Mouse (Mus musculus) adrenal gland, postnatal 10 days (tissue): Measurements from ENCODE around the gene Fzr1. TPM values are rescaled to one million over a fixed set of nuclear protein-coding genes. Genes with fewer than 3 reads are reported as not detected.
A peak's percentile ranks its signal among the peaks of the same experiment; 100 is the strongest.

Experiments used
- DNase-seq: peaks from one replicate; pipeline ENCODE4 v3.0.0; 2021; ENCODE audit warnings: mixed read lengths
- long read RNA-seq, 2 experiments: library from polyadenylated mRNA; stranded (forward); transcript quantifications; one replicate each; pipeline ENCODE4 v2.0.0; 2021
- total RNA-seq, 2 experiments: library from RNA; stranded (reverse); gene quantifications; 2 replicates each; pipeline ENCODE4 v1.2.3; 2021

Fzr1 gene
- total RNA-seq, result 10 to 100 TPM; 42.1 to 51.7 TPM
- long read RNA-seq, experiment 1, transcript Fzr1-205 (14 exons, 3,057 nt), result major isoform, 68 of 108 reads
- long read RNA-seq, experiment 1, partial matches to known transcripts, result 19 of 108 reads
- long read RNA-seq, experiment 1, other reads (novel, unspliced or antisense), result 20 of 108 reads
- long read RNA-seq, experiment 2, transcript Fzr1-205 (14 exons, 3,057 nt), result major isoform, 53 of 77 reads
- long read RNA-seq, experiment 2, partial matches to known transcripts, result 6 of 77 reads
- long read RNA-seq, experiment 2, other reads (novel, unspliced or antisense), result 17 of 77 reads

DNA sequence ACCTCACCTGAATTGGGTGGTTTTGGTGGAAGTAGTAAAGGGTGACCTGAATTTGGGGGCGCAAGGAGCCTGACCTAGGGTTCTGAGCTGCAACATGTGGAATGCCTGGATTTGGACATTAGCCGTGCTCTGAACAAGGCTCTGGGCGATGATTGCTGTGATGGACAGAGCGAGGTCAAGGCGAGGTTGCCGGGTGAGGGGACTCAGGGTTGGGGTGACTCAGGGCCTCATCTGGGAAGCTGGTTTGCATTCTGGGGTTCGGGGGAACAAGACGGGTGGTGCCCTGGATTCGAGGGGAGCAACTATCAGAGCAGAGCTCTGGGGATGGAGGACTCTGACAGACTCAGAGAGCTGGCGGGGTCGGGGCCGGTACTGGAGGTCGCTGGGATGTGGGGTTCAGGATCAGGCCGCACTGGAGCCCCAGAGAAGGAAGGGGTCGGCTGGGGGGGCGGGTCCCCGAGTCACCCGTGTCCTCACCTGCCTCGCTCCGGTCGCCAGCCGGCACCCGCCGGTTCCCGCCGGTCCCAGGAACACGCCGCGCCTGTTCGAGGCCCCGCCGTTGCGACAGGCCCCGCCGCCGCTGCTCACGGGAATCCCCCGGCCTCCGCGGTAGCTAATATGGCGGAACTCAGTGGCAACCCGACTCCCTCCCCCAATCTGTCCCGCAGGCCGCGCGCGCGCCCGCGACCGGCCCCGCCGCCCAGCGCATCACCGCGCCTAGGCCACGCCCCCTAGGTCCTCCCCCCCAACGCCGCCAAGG is at the start of gene Fzr1:
TSS of gene Fzr1 (minus strand) at position 724 of the 760 bp plus-strand sequence.
- no peak for DNase-seq

DNA sequence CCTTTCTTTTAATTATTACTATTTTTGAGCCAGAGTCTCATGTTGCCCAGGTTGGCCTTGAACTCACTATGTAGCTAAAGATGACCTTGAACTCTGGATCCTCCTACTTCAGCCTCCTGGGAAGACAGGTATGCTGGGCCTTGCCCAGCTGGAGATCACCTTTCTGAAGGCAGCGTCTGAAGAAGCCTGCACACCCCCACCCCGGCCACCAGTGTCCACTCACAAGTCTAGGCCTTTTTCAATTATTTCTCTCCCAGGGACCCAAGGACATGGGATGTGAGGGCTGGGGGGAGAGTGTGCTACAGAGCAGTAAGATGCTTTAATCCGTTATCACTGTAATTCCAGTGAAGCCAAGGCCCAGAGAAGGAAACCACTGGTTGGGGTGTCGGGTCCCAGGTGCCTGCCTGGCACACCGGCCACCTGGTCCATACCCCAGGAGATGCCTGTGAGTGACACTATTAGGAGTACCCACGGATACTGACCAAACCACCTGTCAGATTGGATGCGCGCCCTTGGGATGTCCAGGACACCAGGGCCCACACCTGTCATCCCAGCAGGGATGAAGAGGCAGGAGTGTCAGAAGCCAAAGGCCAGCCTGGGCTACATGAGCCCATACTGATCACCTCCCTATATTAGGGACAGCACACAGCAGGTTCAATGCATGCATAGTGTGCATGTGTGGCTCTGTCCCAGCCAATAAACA is 49.6 kb upstream of the Fzr1 start:
- DNase-seq, result no peak

DNA sequence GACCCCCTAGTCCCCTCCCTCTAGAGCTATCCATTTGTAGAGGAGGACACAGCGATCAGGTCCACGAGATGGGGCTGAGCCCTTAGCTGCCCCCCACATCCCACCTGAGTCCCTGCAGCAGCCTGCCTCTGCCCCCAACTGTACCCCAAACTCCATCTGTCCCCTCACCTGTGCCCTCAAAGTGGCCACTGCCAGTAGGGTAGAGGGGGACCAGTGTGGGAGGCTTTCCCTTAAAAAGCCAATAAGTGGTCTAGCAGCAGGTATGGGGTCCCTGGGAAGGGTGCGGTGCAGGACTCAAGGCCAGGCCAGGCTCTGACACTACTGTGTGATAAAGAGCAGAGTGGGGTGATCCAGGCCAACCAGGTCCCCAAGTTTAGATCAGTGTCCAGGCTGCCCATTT is 49.0 kb upstream of the Fzr1 start:
- no peak for DNase-seq

DNA sequence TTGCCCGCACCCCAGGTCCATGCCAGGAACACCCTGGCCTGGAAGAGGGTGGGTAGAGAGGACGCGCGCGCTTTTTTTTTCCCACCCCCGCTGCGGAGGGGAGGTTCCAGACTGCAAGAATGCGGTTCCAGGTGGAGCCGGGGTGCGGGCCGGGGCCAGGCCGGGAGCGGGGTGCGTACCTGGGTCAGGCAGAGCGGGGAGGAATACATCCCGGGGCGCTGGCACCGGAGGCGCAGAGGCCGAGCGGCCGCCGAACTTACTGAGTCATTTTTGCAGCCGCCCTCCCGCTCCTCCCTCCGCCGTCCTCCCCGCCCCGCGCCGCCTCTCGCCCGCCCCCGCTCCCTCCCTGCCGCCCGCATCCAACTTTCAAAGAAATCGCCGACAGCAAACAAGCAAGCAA is 48.6 kb upstream of the Fzr1 start:
- DNase-seq, result peak; percentile 91

DNA sequence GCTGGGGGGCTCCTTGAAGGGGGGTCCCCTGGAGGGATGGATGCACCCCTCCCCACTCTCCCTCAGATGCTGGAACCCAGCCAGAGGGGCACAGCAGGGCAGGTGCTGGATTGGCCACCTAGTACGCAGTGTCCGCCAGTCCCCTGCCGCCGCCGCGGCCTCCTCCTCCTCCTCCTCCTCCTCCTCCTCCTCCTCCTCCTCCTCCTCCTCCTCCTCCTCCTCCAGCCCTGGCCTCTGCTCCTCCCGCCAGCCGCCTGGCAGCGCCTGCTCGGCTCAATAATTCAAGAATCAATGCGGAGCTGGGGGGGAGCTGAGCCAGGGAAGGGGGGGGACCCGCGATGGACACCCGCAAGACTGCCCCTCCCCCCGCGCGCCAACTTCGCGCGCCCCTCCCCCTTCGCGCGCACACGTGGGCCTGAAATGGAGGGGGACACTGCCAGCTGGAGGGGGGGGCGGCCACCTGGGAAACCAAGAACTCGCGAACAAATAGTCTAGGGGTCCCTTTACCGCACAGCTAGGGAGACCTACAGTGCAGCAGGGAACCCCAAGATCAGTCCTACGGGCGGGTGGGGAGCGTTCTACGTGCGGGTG is 47.9 kb upstream of the Fzr1 start:
- peak; percentile 46 for DNase-seq

DNA sequence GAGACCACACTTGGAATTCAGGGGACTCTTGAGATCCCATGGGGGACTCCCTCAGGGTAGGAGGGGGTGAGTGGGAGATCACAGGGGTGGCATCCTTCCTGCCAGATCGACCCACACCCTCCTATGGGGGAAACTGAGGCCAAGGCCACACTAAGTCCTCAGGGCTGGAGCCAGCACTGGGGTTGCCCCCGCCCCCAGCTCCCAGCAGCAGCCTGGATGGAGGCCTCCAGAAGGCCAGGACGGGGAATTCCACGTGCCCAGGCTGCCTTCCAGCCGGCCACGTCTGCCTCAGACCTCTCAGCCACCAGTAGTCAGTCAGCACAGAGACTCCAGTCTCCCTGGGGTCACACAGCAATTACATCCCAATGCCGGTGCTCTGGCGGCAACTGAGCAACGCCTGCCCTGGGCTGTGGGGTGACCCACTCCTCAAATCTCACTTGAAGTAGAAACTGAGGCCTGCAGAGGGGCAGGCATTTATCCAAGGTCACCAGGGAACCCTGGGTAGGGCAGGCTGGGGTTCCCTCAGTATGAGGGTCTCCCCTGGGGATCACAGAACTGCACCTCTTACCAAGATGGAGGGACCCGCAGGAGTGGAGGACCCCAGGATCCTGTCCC is 47.0 kb upstream of the Fzr1 start:
- DNase-seq, result peak; percentile 67

DNA sequence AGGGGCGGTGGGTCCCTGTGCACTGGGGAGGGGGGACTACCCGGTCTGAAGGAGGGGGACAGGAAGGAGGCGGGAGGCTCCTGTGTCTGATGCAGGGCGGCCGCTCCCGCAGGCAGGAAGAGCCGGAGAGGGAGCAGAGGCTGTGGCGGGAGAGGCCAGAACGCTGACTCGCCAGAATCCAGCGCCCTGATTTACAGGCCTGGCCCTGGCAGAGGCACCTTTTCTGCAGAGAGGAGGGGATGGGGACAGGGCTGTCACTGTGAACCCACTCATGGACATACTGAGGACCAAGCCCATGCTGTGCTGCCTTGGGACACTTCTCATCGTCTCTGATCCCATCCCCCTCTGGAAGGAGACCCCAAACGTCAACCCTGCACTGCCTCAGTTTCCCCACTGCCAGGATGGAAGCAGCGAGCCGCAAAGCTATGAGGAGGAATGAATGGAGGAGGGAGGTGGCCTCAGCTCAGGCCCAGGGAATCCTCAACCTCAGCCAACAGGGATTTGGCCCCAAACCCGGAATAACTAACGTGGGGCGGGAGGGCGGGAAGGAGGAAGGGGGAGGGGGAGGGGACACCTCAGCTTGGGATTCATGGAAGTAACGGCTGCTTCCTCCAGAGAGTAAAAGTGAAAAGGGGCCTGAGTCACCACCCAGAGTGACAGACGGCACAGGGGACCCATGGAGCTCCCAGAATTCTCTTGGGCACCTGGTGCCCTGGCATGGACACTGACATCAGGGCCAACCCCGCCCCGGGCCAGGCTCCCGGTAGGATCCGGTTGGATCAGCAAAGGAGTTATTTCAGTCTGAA is 46.1 kb upstream of the Fzr1 start:
- peak; percentile 85 for DNase-seq

DNA sequence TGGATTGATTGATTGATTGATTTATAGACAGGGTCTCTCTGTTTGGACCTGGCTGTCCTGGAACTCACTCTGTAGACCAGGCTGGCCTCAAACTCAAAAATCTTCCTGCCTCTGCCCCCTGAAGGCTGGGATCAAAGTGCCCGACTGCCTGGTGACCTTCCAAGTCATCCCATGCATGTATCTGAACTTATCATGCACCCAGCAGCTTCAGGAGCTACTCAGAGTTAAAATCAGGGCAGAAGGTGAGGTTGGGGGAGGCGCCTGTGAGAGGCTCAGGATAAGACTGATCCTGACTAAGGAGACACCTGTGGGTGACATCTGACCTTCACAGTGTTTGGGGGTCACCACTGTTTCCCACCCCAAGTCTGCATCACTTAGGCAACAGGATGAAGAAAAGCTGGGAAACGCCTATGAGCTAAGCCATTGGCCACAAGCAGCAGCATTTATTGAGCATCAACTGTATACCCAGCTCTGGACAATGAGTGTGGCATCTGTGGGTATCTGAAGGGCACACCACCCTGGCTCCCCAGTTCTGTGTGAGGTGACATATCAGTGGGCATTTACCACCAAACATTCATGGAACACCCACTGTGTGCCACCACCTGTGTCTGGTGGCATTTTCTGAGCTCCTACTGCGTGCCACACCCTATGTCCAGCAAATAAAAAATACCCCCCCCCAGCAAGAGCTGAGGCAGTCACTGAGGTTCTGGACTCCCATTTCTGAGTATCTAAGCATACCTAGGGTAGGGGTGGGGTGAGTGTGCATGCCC is 45.3 kb upstream of the Fzr1 start:
- no peak for DNase-seq

DNA sequence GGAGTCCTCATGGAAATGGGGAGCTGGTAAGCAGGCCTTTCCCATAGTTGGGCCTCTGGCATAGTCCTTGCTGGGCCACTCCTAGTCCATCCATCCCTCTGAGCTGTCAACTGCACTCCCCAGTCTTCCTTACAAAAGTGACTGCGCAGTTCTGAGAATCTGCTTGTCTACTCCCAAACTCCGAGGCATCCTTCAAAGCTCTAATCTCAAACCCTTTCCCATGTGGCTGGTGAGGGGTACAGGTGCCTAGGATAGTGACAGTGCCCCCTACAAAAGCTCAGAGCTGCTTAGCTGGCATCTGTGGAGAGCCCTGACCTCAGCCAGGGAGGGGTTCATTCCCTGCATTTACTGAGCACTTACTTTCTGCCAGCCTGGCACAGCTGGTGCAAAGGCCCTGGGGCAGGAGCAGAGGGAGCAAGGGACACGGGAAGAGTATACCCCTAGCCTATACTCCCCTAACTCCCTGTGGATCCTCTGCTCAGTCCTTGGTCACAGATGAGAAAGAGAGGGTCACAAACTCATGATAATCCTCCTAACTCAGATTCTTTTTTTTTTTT is 44.4 kb upstream of the Fzr1 start:
- DNase-seq, result no peak

DNA sequence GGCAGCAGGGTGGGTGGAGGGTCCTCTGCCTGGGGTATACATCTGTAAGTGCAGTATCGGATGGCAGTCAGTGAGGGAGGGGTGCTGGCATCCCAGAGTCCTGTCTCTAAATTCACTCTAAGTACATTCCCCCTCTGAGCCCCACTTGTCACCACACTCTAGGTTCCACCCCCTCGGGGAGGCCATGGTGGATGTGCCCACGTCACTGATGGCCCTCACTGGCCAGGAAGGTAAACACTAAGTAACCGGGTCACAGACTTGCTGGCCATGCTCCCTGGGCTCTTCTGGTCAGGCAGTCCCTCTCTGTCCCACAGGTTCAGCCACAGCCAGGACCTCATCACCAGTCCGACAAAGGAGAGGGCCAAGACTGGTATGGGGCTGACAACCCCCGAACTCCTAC is 43.9 kb upstream of the Fzr1 start:
- DNase-seq, result peak; percentile 24

DNA sequence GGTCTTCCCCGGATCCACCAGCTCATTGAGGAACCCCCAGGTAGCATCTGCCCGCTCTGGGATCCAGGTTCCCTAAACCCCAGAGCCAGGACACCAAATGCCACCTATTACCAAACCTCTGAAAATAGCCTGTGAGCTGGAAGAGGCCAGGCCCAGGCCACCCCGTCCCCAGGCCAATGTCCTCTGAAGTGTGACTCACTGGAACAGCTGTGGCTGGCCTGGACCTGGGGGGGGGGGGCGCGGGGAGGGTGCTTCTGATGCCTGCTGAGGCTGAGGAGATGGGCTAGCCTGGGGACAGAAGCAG is 43.4 kb upstream of the Fzr1 start:
- DNase-seq, result peak; percentile 49

DNA sequence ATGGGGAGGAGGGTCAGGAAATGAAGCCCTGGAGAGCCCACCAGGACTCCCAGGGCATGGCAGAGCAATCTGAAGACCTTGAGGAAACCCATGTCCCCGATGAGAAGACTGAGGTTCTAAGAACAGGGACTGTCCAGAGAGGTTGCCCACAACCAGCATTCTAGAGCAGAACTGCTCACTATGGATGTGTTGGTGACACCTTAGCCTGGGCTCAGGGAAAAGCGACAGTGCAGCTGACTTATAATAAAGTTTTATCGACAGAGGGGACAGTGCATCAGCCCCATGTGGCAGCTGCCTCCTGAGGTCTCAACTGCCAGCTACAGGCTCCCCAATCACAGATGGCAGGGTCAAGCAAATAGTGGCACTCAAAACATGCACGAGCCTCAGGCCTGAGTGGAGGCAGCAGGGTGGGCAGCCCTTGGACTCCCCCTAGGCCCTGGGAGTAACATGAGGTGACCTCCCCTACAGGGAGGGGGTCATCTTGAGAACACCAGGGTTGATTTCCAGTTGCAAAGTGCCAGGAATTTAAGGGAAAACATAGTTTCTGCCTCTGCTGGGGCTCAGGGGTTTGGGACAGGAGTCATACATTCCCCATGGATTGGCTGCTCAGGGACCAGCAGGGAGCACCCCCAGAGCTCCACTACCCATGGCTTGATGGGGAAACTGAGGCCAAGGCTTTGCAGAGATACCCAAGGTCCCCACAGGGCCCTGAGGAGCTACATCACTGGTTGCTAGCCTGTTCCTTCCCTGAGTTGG is 42.9 kb upstream of the Fzr1 start:
- peak; percentile 16 for DNase-seq

DNA sequence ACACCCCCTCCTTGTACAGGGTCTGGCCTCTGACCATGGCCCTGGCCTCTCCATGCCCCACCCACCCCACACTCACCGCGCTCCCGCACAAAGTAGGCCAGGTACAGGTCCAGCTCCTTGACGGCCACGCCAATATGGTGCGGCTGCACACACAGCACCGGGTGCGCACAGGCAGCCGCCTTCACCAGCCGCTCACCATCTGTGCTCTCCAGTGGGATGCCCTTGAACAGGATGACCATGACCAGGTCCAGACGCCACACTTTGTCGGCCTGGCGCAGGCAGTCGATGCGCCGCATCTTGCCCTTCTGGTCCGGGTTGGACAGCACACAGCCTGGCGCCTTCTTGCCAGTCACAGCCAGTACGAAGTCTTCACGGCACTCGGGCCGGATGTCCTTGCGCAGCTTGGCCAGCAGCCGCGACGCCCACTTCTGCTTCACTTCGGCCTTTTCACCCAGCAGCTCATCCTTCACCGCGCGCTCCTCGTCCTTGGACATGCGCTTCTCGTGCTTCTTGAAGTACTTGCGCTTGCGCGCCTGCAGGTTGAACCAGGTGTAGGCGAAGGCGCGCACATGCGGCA is 42.0 kb upstream of the Fzr1 start:
- peak; percentile 71 for DNase-seq

DNA sequence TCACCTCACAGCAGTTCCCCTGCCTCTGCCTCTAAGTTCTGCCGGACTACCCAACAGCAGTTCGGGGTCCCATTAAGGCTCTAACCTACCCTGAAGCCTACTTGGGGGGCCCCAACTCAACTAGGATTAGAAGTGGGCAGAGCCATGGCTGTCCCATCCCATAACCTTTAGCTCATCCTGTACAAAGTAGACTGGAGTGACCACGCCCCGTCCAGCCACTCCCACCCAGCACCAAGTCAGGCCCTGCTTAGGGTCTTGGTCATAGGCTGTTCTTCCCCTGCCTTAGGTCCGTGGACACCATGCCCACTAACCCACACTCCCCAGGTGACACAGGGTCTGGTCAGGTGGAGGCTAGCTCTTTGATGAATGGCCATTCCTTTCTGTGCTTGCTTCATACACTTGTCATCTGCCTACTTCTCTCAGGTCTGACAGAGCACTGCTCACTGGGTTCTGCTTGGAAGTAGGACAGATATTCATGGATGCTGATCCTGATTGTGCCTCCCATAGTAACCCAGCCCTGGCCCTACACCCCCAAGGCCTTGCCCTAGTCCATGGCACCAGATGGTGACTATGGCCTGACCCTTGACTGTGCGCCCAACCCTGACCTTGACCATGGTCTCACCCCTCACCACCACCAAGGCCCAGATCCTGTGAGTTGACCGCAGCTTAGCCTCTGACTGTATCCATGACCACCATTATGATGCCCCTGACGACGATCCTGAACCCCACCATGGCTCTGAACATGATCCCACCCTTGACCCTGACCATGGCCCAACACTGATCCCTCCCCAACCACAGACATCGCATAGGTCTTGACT is 41.0 kb upstream of the Fzr1 start:
- peak; percentile 22 for DNase-seq

DNA sequence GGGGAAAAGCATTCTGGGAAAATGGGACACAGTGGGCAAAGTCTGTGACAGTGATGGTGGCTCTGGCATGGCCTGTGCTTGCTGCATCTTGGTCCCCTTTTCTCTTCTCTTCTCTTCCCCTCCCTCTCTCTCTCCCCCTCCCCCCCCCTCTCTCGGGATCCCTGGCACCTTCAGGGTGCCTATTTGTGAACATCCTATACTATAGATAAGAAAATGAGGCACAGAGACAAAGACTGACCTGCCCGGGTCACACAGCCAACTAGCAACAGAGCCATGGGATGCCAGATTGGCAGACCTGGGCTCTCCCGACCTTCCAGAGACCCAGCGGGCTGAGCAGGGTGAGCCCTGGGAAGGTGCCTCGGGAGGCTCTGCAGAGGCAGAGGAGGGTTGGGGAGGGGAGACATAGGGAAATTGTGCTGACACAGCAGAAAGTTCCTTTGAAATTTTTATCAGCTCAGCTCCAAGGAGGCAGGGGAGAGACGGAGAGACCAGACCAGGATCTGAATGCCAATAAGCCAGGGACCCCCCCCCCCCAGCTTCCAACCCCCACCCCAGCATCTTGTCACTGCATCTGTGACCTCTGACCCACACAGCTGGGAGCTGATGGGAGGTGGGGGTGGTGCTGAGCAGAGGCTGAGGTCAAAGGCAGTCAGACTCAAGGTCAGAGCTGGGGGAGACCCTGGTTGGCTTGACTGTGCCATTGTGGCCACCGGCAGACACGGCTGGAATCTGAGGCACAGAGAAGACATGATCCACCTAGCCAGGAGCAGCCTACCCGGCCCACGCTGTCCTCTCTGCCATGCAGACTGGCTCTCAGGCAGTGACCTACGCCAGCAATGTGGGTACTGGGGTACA is 40.1 kb upstream of the Fzr1 start:
- no peak for DNase-seq

DNA sequence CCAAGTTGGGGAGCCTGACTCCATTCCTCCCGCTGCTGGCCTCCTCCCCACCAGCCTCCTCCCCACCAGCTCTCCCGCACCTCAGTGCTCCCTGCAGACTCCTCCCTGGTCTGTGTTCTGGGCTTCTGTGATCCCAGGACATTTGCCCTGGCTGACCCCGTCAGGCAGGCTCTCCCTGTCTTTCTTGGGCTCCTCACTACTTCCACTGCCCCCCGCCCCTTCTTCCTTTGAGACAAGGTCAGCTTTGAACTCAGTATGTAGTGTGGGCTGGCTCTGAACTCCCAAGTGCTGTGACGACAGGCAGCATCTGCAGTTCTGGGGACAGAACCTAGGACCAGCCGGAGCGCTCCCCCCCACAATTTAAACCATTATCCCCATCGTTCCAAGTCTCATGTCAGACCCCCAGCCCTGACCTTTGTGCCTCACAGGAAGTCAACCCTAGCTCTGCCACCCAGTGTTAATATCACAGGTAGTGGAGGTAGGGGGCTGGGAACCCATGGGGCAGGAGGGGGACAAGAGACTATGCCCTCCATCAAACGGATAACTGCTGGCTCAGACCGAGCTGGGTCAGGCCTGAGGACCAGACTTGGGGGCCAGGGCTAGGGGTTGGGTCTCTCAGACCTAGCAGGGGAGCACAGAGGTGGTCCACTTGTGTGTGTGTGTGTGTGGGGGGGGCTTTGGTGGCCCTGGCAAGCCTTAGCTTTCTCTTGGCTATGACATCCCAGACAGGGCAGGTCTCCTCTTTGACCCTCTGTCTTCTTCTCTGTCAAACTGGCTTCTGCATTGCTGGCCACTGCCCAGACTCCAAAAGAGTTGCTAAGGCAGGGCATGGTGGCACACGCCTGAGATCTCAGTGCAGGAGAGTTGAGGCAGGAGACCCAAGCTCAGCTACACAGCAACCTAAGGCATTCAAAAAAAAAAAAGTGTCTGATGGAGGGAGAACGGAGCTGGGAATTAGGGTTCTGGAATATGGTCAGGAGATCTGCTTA is 39.2 kb upstream of the Fzr1 start:
- no peak for DNase-seq
